Mouse (Mus musculus) heart, adult 9 months (tissue): ENCODE measurements around the gene Hist2h2aa1.
A peak's percentile ranks its signal among the peaks of the same experiment; 100 is the strongest.
"Not testable (repeated sequence)": the region's sequence is repeated elsewhere in the genome, so short reads cannot be mapped to it uniquely, and the experiment has no call there.

Experiments used
- DNase-seq, 2 experiments: peaks; one replicate each; pipeline ENCODE4 v3.0.0; 2022; ENCODE audit warnings: low spot score in 2 of 2

Gene Hist2h2aa1

DNA sequence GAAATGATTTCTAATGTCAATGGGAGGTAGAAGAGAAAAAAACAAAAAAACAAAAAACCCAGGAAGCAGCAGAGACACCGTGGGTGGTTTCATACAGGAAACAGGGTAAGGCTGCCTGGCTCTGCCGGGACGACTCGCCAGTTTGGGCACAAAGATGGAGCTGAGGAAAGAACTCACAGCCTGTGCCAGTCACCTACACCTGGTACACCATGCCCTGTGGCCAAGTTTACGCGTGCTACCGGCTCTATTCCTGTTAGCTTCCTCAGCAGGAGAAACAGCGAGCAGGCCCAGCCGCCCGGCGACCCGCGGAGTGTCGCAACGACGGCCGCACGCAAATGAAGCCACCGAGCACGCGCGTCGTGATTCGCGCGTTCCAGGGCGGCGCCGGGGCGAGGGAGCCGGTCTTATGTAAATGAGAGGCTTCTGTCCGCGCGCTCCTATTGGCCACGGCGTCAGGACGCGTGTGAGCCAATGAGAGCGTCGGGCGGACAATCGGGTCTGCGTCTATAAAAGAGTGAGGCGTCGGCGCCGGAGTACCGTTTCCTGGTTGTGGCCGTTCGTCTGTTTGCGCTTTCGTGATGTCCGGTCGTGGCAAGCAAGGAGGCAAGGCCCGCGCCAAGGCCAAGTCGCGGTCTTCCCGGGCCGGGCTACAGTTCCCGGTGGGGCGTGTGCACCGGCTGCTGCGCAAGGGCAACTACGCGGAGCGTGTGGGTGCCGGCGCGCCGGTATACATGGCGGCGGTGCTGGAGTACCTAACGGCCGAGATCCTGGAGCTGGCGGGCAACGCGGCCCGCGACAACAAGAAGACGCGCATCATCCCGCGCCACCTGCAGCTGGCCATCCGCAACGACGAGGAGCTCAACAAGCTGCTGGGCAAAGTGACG lies at the start of gene Hist2h2aa1:
Hist2h2aa1 (plus strand) TSS at position 495 of the 884 bp plus-strand sequence.
- DNase-seq = peak; percentile 91 to 93

DNA sequence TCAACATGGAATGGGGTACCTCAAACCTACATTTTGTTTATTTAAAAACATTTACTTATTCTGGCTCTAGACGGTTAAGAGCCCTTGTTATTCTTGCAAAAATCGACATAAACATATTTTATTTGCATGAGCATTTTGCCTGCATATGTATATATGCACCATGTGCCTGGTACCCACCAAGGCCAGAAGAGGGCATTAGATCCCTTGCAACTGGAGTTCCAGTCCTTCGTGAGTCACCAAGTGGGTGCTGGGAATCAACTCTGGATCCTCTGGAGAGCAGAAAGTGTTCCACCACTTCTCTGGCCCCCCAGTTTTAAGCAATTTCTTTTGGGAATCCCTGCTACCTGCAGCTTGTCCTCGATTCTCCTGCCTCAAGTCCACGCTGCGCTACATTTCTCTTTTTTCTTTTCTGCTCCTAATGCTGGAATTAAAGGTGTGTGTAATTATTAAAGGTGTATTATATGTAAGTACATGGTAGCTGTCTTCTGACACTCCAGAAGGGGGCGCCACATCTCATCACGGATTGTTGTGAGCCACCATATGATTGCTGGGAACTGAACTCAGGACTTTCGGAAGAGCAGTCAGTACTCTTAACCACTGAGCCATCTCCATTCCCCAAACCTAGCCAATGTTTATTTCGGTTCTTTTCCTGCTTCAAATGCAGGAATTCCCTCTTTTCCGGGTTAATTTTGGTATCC lies 49.5 kb upstream of the Hist2h2aa1 start:
- DNase-seq = no peak

DNA sequence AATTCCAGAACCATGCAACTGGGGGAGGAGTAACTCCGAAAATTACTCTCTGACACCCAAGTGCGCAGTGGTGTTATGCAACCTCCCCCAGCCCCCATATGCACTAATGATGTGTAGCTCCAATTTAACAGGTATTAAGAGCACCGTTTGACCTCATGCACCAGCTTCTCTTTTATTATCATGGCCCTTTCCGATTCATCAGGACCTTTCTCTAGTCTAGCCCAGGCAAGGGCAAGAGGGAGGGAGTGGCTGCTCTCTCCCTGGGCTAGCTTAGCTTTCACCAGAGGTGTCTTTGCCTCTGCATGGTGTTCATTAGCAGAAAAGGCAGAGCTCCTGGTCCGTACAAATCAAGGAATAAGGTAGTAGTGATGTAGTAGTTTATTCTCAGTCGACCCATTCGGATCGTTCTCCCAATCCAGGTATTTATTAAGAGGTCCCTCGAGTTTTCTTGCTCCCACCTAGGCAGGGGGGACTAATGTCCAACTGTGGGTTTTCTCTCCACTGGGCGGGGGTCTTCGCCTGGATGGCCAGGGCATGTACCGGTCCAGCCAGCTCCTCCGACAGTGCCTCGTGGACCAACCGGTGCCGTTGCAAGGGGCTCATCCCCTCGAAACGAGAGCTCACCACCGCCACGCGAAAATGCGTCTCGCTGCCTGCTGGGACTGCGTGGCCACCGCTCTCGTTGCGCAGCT lies 48.7 kb upstream of the Hist2h2aa1 start:
- DNase-seq = no peak

GRCm38 (mm10) chr3:96197129-96197749 lies 48.1 kb upstream of the Hist2h2aa1 start:
- DNase-seq = peak; percentile 90 to 91

DNA sequence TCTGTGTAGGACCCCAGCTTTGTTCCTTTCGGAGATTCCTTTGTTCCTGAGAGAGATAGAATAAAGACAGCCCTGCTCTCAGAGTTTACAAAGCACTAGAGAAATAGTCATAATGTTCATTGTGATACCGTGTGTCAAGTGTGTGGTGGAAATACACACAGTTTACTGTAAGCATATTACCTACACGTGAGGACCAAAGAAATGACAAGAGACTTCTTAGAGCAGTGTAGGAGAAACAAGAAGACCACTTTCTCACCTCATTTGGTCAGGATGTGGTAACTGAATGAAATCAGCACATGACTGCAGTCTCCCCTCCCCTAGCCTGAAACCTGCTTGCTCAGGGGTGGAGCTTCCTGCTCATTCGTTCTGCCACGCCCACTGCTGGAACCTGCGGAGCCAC lies 47.1 kb upstream of the Hist2h2aa1 start:
- no peak for DNase-seq

DNA sequence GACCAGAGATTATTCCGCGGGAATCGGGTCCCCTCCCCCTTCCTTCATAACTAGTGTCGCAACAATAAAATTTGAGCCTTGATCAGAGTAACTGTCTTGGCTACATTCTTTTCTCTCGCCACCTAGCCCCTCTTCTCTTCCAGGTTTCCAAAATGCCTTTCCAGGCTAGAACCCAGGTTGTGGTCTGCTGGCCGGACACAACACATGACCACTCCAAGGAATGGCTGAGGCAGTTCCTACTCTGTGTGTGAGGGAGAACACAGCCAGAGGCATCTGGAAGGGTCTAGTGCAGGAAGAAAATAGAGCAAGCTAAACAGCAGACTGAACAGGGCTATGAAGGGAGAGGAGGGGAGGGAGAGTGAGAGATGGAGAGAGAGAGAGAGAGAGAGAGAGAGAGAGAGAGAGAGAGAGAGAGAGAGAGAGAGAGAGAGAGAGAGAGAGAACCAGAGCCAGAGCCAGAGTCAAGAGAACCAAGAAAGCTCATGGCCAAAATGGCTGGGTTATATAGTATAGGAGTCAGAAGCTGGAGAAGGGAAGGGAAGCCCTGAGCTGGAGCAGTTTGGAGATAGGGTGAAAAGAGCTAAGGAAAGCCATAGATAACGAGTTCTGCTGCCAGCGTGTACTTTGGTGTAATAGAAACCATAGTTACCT lies 46.6 kb upstream of the Hist2h2aa1 start:
- DNase-seq = not testable (repeated sequence)

DNA sequence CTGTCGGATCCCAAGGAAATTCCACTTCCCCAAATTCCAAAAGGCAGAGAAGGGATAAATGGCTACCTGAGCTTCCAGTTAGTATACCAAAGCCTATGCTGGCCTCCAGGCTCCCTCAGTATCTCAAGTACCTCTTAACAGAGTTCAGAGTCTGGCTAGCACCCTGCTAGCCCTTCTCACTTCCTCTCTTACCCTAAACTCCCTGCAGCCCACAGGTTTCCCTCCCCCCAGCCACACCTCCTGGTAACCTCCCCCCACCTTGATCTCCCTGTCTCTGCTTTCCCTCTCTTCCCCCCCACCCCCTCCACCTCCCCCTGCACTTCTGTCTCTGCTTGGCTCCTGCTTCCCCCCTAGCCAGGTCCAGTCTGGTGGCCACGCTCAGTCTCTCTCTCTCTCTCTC lies 45.6 kb upstream of the Hist2h2aa1 start:
- no peak for DNase-seq

GRCm38 (mm10) chr3:96207819-96208218 lies 37.5 kb upstream of the Hist2h2aa1 start:
- no peak for DNase-seq

DNA sequence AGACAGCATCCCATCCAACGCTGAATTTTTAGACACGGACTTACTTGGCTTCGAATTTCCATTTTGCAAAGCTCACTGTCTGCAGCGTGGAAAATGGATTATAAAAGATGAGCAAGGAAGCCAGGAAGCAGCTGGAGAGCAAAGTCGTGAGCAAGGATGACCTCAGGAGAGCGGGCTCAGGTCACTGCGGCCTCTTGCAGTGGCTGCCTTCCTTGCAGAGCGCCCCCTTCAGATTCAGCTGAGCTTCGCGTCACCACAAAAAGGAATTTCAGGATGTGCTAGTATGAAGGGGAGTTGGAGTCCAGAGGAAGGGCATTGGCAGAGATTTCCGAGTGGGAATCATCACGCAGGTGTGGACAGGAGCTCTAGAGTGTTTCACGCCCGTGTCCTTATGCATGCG lies 36.1 kb upstream of the Hist2h2aa1 start:
- no peak for DNase-seq

- DNase-seq = no peak
Measured at GRCm38 (mm10) chr3:96219191-96219641, 26.1 kb upstream of the Hist2h2aa1 start.

DNA sequence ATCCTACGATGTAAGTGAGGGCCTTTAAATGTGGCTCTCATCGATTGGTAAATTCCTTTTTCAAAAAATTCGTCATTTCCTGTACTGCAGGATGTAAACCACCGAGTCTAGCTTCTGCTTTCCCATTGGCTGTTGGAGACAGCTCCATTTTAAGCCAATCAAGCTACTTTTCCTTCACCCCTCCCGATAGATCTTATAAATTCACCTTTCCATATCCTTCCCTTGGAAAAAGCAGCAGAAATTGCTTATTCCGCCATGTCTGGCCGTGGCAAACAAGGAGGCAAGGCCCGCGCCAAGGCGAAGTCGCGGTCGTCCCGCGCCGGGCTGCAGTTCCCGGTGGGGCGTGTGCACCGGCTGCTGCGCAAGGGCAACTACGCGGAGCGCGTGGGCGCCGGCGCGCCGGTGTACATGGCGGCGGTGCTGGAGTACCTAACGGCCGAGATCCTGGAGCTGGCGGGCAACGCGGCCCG lies 25.6 kb upstream of the Hist2h2aa1 start, which contains the start of the genes Bola1 and Hist2h2ab:
Bola1 (minus strand) TSS at position 49 of the 470 bp plus-strand sequence.
Hist2h2ab (plus strand) TSS at position 205 of the 470 bp plus-strand sequence.
- peak; percentile 88 to 94 for DNase-seq

DNA sequence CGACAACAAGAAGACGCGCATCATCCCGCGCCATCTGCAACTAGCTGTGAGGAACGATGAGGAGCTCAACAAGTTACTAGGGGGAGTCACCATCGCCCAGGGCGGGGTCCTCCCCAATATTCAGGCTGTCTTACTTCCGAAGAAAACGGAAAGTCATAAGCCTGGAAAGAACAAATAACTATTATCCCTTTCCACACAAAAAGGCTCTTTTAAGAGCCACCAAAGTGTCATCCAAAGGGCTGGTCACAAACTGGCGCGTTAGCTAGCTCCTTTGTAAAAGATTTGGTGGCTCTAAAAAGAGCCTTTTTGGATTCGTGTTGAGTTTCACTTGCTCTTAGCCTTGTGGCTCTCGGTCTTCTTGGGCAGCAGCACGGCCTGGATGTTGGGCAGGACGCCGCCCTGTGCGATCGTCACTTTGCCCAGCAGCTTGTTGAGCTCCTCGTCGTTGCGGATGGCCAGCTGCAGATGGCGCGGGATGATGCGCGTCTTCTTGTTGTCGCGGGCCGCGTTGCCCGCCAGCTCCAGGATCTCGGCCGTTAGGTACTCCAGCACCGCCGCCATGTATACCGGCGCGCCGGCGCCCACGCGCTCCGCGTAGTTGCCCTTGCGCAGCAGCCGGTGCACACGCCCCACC lies 25.0 kb upstream of the Hist2h2aa1 start:
- not testable (repeated sequence) for DNase-seq

DNA sequence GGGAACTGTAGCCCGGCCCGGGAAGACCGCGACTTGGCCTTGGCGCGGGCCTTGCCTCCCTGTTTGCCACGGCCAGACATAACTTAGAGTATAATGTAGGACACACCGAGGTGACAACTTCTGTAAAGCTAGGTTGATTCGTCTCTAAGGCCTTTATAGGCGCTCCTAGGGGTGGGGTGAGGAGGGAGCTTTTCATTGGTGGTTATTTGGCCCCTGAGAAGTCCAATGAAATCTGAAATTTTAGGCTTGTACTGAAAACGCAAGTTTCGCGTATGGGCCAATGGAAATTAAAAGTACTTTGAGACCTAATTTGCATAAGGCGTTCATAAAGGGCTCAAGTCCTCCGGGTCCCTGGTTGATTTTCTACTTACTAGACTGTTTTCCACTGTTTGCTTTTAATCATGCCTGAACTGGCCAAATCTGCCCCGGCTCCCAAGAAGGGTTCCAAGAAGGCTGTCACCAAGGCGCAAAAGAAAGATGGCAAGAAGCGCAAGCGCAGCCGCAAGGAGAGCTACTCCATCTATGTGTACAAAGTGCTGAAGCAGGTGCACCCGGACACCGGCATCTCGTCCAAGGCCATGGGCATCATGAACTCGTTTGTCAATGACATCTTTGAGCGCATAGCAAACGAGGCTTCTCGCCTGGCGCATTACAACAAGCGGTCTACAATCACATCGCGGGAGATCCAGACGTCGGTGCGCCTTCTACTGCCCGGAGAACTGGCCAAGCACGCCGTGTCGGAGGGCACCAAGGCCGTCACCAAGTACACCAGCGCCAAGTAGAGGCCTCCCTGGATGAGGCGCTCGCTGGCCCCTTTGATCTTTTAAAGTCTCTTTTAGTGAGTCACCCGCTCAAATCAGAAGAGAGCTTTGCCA lies 24.3 kb upstream of the Hist2h2aa1 start, which contains the start of the genes Hist2h2ac and Hist2h2be:
Hist2h2ac (minus strand) TSS at position 116 of the 875 bp plus-strand sequence.
Hist2h2be (plus strand) TSS at position 355 of the 875 bp plus-strand sequence.
- DNase-seq = peak; percentile 96 to 97

- no peak for DNase-seq
Measured at GRCm38 (mm10) chr3:96221640-96222038, 23.7 kb upstream of the Hist2h2aa1 start.

- DNase-seq = no peak
Measured at GRCm38 (mm10) chr3:96222774-96223173, 22.5 kb upstream of the Hist2h2aa1 start.

DNA sequence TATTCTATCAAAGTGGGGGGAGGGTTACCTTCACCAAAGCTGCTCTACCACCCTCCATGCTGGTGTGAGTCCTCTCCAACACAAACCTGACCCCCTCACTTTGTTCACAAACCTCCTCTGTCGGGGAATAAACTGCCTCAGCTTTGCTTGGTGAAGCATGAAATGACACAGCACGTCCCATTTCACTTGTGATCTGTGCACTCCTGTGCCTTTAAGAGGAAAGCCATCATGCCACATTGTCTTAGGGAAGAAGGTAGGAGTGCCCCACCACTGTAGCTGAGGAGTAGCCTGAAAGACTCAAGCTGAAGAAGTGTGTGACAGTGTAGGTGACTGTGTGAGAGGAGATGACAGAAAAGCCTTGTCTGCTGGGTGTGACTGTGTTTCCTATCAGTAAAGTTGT lies 19.9 kb upstream of the Hist2h2aa1 start:
- no peak for DNase-seq

DNA sequence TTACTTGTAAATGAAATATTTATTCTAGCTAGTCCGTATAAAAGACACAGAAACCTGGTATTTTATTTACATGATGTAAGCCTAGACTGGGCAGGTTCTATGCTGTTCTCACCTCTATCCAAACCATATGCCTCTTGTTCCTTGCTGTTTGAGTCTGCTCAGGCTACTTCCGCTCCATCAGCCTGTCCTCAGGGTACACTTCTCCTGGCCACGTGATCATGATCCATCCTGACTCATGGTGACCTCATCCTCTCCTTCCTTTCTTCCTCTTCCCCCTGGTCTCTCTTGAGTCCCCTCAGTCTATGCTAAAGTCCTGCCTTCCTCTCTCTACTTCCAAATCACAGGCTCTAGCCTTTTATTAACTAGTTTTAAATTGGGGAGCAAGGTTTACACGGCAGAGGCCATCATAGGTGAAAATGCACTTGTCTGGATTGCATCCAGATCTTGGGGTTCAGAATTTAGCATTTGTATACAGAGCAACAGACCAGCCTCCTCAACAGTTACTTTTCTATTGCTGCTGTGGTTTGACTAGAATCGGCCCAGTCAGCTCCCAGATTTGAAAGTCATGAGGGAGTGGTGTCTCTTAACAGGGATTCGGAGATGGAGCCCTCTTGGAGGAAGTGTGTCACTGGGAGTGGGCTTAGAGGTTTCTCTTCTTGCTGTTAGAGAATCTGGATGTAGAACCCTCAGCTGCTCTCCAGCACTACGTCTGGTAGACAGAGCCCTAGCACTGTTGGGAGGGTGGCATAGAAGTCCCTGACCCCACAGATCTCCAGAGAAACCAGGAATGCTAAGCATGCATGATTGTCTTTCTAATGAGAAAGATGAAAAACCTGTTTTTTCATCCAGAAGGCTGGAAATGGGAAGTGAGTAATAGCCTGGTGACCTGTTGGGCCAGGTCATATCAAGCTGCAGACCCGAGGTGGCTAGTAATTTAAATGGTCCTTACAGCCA lies 18.3 kb upstream of the Hist2h2aa1 start:
- DNase-seq = peak; percentile 58 to 61

GRCm38 (mm10) chr3:96228828-96229227 lies 16.5 kb upstream of the Hist2h2aa1 start:
- no peak for DNase-seq
